Mouse (Mus musculus) stomach, embryonic 16.5 days (tissue): Measurements from ENCODE around the gene Bckdk. TPM values are rescaled to one million over a fixed set of nuclear protein-coding genes. Genes with fewer than 3 reads are reported as not detected.
A peak's percentile ranks its signal among the peaks of the same experiment; 100 is the strongest.
"Not testable (repeated sequence)": the region's sequence is repeated elsewhere in the genome, so short reads cannot be mapped to it uniquely, and the experiment has no call there.

ENCODE experiments used
- ATAC-seq: fragments of 200-750 bp; cut with Nextera tagmentation; 2 replicates; pipeline ENCODE4 v1.8.0; 2017; ENCODE audit warnings: moderate number of reproducible peaks, moderate TSS enrichment; ENCODE audit not compliant: insufficient read depth, low FRiP score
- H3K27ac ChIP-seq: fragments of 300-500 bp; sonication (generic); 2 replicates; pipeline ENCODE4 v1.5.1; 2014; ENCODE audit warnings: low read length
- H3K27me3 ChIP-seq: fragments of 300-500 bp; sonication (generic); 2 replicates; pipeline ENCODE4 v1.6.1; 2014; ENCODE audit warnings: low read length, control low read depth, mixed read lengths; ENCODE audit not compliant: control insufficient read depth, insufficient read depth
- H3K36me3 ChIP-seq: fragments of 300-500 bp; sonication (generic); 2 replicates; pipeline ENCODE4 v1.6.1; 2014; ENCODE audit warnings: low read length; ENCODE audit not compliant: control insufficient read depth, insufficient read depth
- H3K4me1 ChIP-seq: fragments of 300-500 bp; sonication (generic); 2 replicates; pipeline ENCODE4 v1.6.1; 2014; ENCODE audit warnings: low read length, control low read depth, mixed read lengths; ENCODE audit not compliant: control insufficient read depth, insufficient read depth
- H3K4me2 ChIP-seq: fragments of 300-500 bp; sonication (generic); 2 replicates; pipeline ENCODE4 v1.6.1; 2014; ENCODE audit warnings: low read depth, low read length, mixed read lengths
- H3K4me3 ChIP-seq: fragments of 300-500 bp; sonication (generic); replicated peaks from 2 replicates; pipeline ENCODE4 v1.5.1; 2014; ENCODE audit warnings: mild to moderate bottlenecking, low read length
- H3K9ac ChIP-seq: fragments of 300-500 bp; sonication (generic); 2 replicates; pipeline ENCODE4 v1.6.1; 2014; ENCODE audit warnings: low read length
- H3K9me3 ChIP-seq: fragments of 300-500 bp; sonication (generic); replicated peaks from 2 replicates; pipeline ENCODE4 v1.6.1; 2016; ENCODE audit warnings: low read length, control low read depth; ENCODE audit not compliant: control insufficient read depth
- WGBS: fragments of 180-500 bp; shearing (Covaris S2); extraction: QIAGEN DNeasy Blood & Tissue Kit; methylation state at CpG from one replicate; pipeline ENCODE4 v1.1.7; 2014; 5-methylcytosine and 5-hydroxymethylcytosine counted together
- polyA plus RNA-seq: library from polyadenylated mRNA; unstranded; fragments of >200 nt; fragmentation: Nextera tagmentation; extraction: Ambion mirVana; gene quantifications from 2 replicates; pipeline ENCODE4 v1.2.1, GENCODE M21; 2015

The Bckdk gene
- polyA plus RNA-seq, 1 experiment from 2014 or later, result 134 TPM

- H3K36me3 ChIP-seq, result no peaks in the 10 kb centered on the region
- no peak for ATAC-seq
- H3K9me3 ChIP-seq, result no peaks in the 10 kb centered on the region
- peak overlapping the region; percentile 33 for H3K4me2 ChIP-seq
- peak overlapping the region; percentile 89 for H3K27ac ChIP-seq
- no peak overlapping the region for H3K4me3 ChIP-seq
- no peaks in the 10 kb centered on the region for H3K27me3 ChIP-seq
- WGBS, result 27% methylated on average over 13 of the region's 13 CpGs
- H3K4me1 ChIP-seq, result peaks cover 35% of the 10 kb centered on the region
- peak overlapping the region; percentile 55 for H3K9ac ChIP-seq
Measured at GRCm38 (mm10) chr7:127932273-127933031, 28.6 kb downstream of the Bckdk start.

GRCm38 (mm10) chr7:127934075-127934474 is 30.2 kb downstream of the Bckdk start:
- Histone ChIP-seq H3K27ac (0 out of 2 replicates have a peak overlapping the region, but pooled peaks have one; percentile 11), H3K27me3 (no peaks in the 10 kb centered on the region), H3K9me3 (no peaks in the 10 kb centered on the region), H3K9ac (peak overlapping the region; percentile 49), H3K4me1 (peaks cover 35% of the 10 kb centered on the region), H3K4me3 (no peak overlapping the region), H3K36me3 (no peaks in the 10 kb centered on the region), H3K4me2 (no peak overlapping the region)
- WGBS, result 82% methylated on average over 5 of the region's 5 CpGs
- no peak for ATAC-seq

- ATAC-seq, result peak; percentile 91
- Histone ChIP-seq H3K4me2 (peak overlapping the region; percentile 69), H3K9ac (peak overlapping the region; percentile 78), H3K27me3 (no peaks in the 10 kb centered on the region), H3K4me3 (peak overlapping the region; percentile 70), H3K4me1 (peaks cover 35% of the 10 kb centered on the region), H3K27ac (peak overlapping the region; percentile 73), H3K9me3 (no peaks in the 10 kb centered on the region), H3K36me3 (no peaks in the 10 kb centered on the region)
- 6% methylated on average over 32 of the region's 32 CpGs for WGBS
Measured at GRCm38 (mm10) chr7:127935028-127935722, 31.3 kb downstream of the Bckdk start.

- peak overlapping the region; percentile 69 for H3K4me2 ChIP-seq
- no peaks in the 10 kb centered on the region for H3K9me3 ChIP-seq
- H3K4me3 ChIP-seq, result peak overlapping the region; percentile 70
- H3K36me3 ChIP-seq, result no peaks in the 10 kb centered on the region
- peak overlapping the region; percentile 78 for H3K9ac ChIP-seq
- under 1% methylated on average over 38 of the region's 38 CpGs for WGBS
- H3K4me1 ChIP-seq, result peaks cover 35% of the 10 kb centered on the region
- no peaks in the 10 kb centered on the region for H3K27me3 ChIP-seq
- peak; percentile 17; the same call in 1 of the 2 replicates for ATAC-seq
- peak overlapping the region; percentile 73 for H3K27ac ChIP-seq
Measured at GRCm38 (mm10) chr7:127935748-127936159, 31.9 kb downstream of the Bckdk start.

- H3K9me3 ChIP-seq, result no peaks in the 10 kb centered on the region
- H3K4me1 ChIP-seq, result peaks cover 31% of the 10 kb centered on the region
- H3K9ac ChIP-seq, result peak overlapping the region; percentile 78
- H3K27me3 ChIP-seq, result no peaks in the 10 kb centered on the region
- H3K27ac ChIP-seq, result peak overlapping the region; percentile 73; the same call in 1 of the 2 replicates
- no peaks in the 10 kb centered on the region for H3K36me3 ChIP-seq
- H3K4me3 ChIP-seq, result peak overlapping the region; percentile 70
- ATAC-seq, result no peak
- H3K4me2 ChIP-seq, result peak overlapping the region; percentile 69
- 54% methylated on average over 18 of the region's 18 CpGs for WGBS
Measured at GRCm38 (mm10) chr7:127936216-127936884, 32.5 kb downstream of the Bckdk start.

GRCm38 (mm10) chr7:127942097-127942496 is 38.2 kb downstream of the Bckdk start:
- 40% methylated on average over 2 of the region's 2 CpGs for WGBS
- not testable (repeated sequence) for H3K4me2 ChIP-seq, H3K4me3 ChIP-seq, H3K9me3 ChIP-seq, ATAC-seq, H3K27me3 ChIP-seq, H3K4me1 ChIP-seq, H3K27ac ChIP-seq, H3K9ac ChIP-seq, H3K36me3 ChIP-seq

GRCm38 (mm10) chr7:127944614-127945013 is 40.7 kb downstream of the Bckdk start:
- Histone ChIP-seq H3K27me3 (peaks cover 7% of the 10 kb centered on the region), H3K4me1 (no peaks in the 10 kb centered on the region), H3K36me3 (no peaks in the 10 kb centered on the region), H3K4me2 (no peak overlapping the region), H3K9me3 (no peaks in the 10 kb centered on the region), H3K4me3 (0 out of 2 replicates have a peak overlapping the region, but pooled peaks have one; percentile 5), H3K27ac (no peak overlapping the region), H3K9ac (no peak overlapping the region; the same call in 1 of the 2 replicates)
- ATAC-seq, result peak; percentile 52
- 7% methylated on average over 23 of the region's 23 CpGs for WGBS

GRCm38 (mm10) chr7:127946470-127947023 is 42.7 kb downstream of the Bckdk start, which contains the start of gene Prss36:
TSS of gene Prss36 (minus strand) at chr7:127946725.
- no peaks in the 10 kb centered on the region for H3K36me3 ChIP-seq
- no peaks in the 10 kb centered on the region for H3K4me1 ChIP-seq
- peaks cover 7% of the 10 kb centered on the region for H3K27me3 ChIP-seq
- H3K4me2 ChIP-seq, result no peak within 1 kb of the TSS
- ATAC-seq, result peak; percentile 90
- H3K4me3 ChIP-seq, result no peak within 1 kb of the TSS
- peak within 1 kb of the TSS; percentile 3; the same call in 1 of the 2 replicates for H3K27ac ChIP-seq
- 61% methylated on average over 6 of the region's 6 CpGs for WGBS
- no peak within 1 kb of the TSS for H3K9ac ChIP-seq
- H3K9me3 ChIP-seq, result no peaks in the 10 kb centered on the region
